Mouse (Mus musculus): ENCODE data around the gene Cst9. TPM values are rescaled to one million over a fixed set of nuclear protein-coding genes. Genes with fewer than 3 reads are reported as not detected.

The Cst9 gene
- total RNA-seq (2021), result not detected
- long read RNA-seq, experiment 1, result 0 reads
- long read RNA-seq, experiment 2, result 0 reads

DNA sequence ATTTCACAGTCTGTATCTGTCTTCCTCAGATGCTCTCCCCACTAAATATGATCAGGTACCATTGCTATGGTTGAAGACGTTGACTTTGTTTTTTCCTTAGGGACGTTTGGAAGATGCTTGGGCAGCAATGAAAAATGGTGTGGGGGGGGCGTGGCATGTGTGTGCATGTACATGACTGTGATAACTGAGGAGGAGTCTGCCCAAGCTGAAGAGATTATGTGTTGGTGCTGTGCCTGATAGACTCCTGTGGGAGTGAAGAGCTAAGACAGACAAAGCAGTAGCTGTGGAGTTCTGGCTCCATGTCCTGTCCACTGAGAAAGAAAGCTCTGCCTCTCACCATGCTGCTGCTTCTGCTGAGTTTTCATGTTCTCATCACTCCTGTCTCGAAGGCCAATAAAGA is at the start of gene Cst9:
Gene Cst9 (plus strand): TSS at position 236 of the 400 bp plus-strand sequence.
- DNase-seq, result no peak

DNA sequence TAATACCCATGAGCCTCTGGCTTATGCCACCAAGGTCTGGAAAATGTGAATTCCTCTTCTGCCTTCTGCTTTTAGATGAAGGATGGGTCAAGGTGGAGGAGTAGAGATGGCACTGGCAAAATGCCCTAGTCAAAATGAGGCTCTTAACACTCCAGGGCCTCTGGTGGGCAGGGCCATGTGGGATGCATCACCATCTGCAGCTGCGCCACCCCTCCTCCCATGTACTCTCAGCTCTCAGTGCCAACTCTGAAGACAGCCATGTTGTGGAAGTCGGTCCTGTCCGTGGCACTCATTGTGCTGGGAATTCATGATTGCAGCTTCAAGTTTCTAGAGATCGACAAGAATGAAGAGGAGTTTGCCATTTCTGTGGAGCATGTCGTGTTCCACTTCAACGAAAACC is 45.8 kb upstream of the Cst9 start, which contains the start of gene Cst12:
Gene Cst12 (plus strand): TSS at position 220 of the 400 bp plus-strand sequence.
- DNase-seq, result no peak

DNA sequence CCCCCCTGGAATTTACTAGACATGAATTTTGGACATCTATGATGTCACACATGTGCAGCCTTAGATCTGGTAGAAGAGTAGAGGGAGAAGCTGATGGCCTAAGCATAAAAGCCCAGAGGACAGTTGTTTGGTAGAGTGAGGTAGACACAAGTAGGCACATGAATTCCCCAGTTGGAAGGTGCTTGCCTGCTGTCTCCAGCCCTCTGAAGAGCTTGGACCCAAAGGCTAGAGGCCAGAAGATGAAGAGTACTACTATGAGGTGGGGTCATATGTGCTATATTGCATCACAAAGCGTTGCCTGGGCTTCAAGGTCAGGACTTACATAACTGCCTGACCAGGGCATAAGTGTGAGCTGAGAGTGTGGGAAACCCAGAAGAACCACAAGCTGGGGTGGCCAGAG is 36.5 kb upstream of the Cst9 start, which contains the start of gene Cst8:
Gene Cst8 (plus strand): TSS at position 301 of the 400 bp plus-strand sequence.
- no peak for DNase-seq

DNA sequence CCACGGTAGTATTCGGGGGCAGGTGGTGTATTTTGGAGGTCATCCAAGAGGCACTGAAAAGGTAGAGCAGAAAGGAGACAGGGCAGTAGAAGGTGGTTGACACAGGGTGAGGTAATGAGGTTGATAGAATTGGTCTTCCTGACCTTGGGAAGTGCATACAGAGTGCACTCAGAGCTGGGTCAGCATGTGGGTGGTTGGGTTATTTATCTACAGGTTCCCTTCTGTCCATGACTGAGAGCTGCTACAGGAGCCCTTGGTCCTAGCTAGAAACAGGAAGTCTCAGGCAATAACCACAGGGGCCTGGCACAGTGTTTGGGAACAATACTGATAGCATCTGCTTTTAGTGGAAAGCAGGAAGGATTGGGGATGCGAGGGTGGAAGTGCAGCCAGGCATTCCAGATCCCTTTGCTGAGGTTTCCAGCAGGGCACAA is 33.4 kb upstream of the Cst9 start:
- DNase-seq, result no peak

DNA sequence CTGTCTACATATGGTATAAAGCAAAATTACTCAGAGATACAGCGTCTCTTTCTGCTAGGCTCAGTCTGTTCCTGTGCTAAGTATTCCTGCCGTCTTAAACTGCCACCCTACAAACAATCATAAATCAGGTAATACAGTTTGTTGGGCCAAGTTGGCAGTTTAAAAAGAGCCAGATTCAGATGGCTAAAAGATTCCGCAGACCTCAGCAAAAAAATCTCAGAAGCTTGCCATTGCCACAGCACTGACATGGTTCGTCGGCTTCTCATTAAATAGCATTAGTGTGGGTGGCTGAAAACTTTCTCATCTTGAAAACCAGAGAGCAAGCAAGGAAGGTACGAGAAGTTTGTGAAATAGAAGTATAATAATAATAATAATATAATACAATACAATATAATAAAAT is 28.3 kb upstream of the Cst9 start:
- DNase-seq, result no peak

DNA sequence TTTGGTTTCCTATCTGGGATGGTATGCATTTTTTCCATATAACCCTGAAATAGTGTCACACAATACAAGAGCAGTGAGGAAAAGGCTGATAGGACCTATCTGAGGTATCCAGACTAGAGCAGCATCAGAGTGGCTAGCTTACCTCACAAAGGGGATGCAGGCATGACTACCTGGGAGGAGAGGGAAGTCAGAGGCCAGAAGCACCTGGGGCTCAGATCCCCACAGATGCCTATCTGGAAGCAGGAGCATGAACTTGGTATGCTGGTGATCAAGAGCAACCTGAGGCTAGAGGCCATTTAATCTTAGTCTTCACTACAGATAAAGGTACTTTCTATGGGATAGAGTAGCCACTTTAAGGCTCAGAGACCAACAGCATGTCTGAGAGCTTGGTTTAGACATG is 15.0 kb upstream of the Cst9 start, which contains the start of gene Cst13:
Gene Cst13 (plus strand): TSS at position 173 of the 400 bp plus-strand sequence.
- DNase-seq, result no peak

DNA sequence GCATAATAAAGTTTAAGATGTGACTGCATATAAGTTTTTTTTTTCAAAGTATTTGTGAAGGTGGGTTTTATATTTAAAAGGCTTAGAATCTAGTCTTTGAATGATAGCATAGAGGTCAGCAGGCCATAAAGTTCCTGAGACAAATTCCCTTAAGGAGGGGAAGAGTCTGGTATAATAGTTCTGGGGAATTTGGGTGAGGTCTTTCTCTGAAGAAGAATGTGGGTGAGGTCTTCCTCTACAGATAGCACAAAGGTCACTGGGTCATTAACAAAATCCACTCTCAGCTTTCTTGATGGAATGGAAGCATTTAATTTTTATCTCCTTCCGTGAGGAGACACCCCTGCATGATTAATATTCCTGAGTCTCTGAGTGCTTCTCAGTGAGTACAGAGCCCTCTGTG is 9.0 kb upstream of the Cst9 start:
- no peak for DNase-seq

DNA sequence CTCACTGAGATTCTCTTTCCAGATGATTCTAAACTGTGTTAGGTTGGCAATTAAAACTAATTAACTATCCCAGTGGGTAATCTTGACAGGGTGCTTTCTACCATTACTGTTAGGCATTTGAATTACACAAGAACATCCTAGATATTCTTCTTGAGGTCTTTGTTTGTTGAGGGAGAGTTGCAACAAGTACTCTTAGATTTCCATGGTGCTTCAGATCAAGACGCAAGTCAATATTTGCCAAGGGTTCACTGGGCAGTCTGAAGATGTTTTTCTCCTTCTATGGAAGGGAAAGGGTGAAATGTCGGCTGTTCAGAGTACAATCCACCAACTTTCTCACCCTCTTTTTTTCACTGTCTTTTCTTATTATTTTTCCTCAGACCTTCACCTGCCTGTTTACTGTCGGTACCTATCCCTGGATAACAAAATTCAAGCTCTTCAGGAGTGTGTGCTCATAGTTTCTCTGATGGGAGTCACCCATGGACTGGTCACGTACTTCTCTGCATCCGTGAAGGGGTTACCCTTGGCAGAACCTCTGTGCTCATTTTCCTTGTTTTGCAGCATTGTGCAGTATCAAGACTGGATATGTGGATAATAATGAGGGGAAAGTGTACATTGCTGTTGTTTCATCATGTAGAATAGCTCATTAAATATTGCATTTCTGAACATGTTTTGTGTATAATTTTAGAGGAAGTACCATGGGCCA is 3.3 kb downstream of the Cst9 start:
- no peak for DNase-seq

DNA sequence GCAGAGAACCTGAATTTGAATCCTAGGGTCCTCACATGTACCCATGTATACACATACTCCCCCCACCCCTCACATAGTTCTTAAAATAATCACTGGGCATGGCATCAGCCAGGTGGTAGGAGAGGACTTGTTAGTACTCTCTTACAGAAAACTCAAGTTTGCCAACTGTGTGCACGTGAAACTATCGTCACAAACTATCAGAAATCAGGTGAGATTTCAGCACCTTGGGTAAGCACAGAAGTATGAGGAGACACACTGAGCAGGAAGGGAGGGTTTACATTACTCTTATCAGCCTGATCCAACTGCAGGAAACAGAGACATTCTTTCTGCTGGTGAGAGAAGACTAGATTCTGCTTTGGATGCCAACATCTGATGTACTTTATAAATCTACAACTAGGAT is 4.3 kb downstream of the Cst9 start:
- DNase-seq, result no peak

DNA sequence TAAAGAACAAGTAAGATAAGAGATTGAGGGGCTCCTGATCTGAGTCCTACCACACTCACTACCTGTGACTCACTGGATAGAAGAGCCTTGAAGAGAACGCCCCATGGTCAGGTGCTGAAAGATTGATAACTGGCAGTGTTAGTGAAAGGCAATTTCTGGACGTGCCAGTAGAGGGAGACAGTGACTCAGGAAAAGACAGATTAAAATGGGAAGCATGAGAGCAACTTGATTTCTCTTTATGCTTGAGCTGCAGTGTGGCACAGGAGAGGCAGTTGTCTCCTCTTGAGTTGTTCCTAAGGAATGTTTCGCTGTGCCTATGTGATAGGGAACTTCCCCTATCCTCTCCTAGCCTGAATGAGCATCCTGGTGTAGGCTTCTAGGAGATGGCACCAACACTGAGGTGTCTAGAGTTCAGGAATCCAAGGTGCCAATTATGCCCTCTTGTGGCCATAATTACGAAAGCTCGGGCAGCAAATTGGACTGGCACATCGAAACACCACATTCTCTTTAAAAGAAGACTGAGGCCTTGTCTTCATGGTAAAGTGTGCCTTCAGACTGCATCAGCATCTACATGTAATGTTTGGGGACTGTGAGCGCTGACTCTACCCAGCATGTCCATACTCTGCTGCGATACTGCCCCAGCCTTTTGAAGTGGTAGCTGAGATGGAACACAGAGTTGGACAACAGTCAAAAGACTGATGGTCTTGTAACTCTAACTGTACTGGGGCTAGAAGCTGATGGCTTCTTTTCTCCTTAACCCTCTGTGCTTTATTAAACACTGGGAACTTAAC is 16.4 kb downstream of the Cst9 start:
- DNase-seq, result peak; percentile 60

DNA sequence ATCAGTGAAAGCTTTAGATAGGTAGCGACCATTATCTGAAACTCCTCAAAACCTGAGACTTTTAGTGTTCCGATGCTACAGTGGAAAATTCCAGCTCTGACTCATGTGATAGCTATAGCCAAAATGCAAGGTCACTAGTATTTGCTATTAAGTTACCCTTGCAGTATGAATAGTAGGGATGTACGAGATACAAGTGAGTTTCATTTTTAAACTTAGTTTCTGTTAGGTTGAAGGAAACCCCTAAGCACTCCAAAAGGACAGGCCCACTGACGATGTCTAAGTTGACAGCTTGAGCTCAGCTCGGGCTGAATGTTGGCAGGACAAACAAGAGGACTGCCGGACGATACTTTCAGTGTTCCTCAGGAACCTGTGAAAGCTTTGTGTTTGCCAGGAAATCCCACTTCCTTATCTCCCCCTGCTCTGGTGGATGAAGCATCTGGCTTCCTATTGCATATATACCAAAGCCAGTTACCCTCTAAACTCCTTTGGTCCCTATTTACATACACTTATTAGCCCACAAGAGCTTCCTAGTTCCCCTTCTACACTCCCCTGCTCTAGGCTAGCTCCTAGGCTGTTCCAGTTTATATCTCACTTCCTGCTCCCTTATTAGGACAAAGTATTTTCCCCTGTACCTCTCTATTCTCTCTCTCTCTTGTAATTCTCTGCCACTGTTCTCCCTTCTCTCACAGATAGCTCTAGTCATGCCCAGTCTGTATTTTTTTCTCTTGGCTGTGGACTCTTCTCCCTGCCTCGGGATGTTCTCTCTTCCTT is 21.9 kb downstream of the Cst9 start:
- no peak for DNase-seq

DNA sequence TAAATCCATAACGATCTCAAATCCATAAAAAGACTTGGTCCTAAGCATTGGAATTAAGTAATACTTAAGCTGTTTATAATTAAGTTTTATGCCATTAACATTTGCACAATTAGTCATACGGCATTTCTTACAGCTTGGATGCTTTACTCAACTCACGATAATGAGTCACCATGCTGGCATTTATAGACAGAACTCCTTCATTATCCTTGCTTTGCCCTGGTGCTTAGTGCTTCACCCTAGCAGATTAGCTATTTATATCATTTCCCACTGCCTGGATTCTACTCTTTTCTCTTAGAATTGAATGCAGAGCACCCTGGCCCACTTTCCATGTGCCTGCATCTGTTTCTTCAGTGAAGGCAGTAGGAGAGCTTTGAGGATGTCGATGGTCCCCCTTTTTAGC is 22.6 kb downstream of the Cst9 start:
- DNase-seq, result no peak

DNA sequence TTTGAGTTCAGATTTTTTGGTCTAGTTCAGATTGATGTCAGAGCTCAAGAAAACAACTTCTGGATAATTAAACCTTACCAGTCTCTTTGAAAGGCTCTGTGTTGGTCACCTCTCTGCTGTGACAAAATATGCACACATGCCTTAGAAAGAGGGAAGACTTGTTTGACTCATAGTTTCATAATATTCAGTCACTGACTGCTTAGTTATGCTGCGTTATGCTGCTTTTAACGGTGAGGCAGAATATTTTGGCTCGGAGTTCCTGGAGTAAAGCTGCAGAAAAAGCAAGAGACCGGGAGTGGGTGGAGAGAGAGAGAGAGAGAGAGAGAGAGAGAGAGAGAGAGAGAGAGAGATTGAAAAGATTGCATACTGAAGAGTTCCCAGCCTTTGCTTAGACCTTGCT is 26.0 kb downstream of the Cst9 start:
- no peak for DNase-seq

DNA sequence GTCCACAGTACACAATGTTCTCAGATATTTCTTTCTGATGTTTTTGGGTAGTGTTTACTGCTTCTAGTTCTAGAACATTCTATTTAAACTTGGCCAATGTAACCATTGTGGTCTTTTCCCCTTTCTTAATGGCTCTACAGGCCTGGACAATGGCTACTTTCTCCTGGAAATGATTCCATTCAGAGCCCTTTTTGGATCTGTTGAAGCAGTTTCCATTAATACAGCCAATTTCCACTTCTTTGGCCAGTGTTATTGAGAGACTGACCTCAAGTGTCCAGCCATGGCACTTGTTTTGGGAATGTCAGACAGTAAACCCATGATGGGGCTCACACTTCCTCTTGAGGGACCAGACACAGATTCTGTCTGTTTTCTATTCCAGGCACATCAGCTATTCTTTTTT is 26.7 kb downstream of the Cst9 start:
- no peak for DNase-seq

DNA sequence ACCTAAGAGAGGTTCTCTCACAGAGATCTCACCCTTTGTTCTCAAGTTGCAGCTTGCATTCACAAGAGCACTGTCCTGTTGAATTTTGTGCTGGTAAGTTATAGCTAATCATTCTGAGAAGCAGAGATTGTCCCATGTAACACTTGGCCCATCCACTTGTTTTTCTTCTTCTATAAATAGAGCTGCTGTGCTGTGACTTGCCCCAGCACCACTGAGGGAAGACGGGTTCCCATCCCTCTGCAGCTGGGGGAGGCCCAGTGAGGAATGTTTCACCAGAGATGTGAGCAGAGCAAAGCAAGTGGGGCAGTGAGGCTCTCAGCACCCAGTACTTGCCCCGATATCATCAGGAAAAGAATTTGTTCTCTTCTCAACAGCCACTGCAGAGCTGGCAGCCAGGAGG is 30.0 kb downstream of the Cst9 start, which contains the start of gene 9230104L09Rik:
Gene 9230104L09Rik (minus strand): TSS at position 73 of the 400 bp plus-strand sequence.
- no peak for DNase-seq

DNA sequence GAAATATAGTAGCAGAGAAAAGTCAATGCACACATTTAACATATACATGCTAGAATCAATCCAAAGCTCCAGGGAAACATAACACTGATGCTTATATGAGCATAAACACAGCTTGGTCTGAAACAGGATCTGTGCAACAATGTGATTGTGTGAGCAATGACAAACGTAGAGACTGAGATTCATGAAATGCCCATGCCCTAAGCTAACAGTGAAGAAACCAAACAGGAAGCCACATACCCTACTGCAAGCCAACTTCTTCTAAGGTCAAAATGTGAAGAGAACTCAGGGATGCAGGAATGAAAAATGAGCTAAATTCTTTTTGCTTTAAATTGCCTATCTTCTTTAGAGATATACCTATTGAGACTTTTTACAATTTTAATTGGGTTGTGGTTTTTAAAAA is 34.0 kb downstream of the Cst9 start:
- no peak for DNase-seq

DNA sequence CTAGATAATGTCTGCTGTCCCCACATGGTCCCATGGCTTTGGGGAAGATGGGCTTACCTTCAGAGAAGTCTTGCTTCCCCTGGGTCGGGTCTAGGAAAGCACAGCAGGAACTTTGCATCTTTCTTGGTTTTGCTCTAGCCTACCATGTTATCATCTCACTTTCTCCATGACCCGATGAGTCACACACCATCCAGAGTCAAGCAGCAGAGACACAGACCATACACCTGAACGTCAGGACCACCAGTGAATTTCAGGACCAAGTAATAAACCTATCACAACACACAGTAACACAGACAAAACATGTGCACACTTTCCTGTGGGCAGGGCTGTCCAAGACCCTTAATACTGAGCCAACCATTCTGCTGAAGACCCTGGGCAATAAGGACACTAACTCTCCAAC is 35.6 kb downstream of the Cst9 start:
- no peak for DNase-seq

DNA sequence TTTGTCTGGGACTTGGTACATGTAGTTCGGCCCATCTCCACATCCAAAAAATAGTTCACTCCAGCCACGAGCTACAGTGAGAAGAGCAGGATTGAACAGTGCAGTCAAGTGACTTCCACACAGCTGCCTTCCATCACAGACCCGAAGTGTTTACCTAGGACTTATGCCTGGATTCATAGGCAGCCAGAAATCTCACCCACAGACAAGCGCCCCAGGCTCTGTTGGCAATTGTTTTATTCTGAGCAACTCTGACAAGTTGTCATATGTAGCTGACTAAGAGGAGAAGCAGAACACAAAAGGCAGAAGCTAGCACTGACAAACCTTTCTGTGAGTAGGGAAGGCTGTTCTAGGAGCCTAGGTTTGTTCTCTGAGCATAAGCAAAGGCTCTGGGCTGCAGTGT is 37.9 kb downstream of the Cst9 start:
- DNase-seq, result no peak

DNA sequence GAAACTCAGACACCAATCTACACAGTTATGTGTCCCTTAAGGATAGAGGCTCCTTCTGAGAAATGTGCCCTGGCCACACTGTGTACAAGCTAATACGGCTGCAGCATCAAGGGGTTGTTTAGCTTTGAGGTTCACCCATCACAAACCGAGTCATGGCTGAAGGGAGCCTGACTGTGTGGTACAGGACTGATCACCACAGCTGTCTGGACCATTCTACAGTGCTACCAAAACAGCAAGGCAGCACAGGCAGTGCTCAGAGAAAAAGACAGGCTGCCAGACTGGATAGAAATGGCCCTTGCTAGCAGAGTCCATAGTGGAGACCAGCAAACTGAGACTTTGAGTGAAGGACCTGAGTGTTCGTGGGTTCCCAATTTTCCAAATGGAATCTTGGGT is 39.3 kb downstream of the Cst9 start:
- DNase-seq, result no peak

DNA sequence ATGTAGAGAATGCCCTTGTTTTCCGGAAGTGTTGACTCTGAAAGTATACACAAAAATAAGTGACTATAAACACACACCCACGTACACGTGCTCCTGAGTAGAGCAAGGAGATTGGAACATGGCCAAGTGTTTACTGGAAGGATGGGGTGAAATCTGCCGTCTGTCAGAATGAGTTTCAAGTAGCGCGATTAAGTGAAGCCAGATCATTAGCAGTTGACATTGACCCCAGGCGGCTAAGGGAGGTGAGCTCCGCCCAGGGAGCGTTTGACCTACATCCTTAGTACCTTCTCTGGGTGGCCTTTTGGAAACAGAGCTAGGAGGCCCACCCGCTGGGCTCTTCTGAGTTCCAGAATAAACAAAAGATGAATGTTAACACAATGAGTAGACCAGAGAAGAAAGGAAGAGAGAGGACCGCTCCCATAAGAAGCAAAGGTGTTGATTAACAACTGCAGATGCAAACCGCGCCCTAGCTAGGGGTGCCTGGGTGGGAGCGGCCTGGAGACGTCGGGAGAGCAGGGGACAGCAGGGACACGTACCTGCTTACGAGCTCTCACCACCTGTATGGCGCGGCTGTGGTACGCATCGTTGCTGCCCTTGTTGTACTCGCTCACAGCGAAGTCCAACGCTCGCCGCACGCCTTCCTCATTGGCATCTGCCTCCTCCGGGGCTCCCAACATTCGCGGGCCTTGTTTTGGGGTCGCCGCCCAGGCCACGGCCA is 39.8 kb downstream of the Cst9 start:
- no peak for DNase-seq

DNA sequence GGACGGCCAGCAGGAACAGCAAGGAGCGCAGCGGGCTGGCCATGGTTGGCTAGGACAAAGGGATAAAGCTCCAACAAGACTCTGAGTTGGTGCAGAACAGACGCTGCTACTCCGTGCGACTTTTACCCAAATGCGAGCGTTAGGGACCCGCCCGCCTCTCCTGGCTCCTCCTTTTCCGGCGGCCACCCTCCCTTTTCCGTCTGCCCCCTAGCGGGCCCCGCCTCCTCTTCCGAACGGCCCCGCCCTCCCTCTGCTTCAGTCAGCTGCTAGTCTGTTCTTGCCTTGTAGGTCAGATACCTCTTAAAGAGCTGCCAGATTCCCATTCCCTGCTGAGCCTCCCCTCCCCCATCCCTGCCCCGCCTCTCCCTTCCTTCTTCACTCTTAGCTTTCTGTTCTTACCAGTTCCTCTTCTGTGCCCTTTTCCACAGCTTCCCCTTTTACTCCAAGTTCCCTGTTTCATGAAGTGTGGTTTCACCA is 40.4 kb downstream of the Cst9 start, which contains the start of gene Cst3:
Gene Cst3 (minus strand): TSS at position 358 of the 477 bp plus-strand sequence.
- peak; percentile 93 for DNase-seq

All from gastrocnemius, postnatal 10 days (tissue).